Mouse (Mus musculus) CH12.LX (cell line): Measurements from ENCODE around the gene Cd70. TPM values are rescaled to one million over a fixed set of nuclear protein-coding genes. Genes with fewer than 3 reads are reported as not detected.
A peak's percentile ranks its signal among the peaks of the same experiment; 100 is the strongest.

Experiments used
- DNase-seq: peaks from one replicate; pipeline ENCODE4 v3.0.0-alpha.2; 2013; ENCODE audit errors: extremely low read depth
- H3K27ac ChIP-seq: 2 replicates; pipeline ENCODE4 v1.5.1; 2012; ENCODE audit warnings: low read depth, mild to moderate bottlenecking, control low read depth, moderate library complexity; ENCODE audit not compliant: insufficient read depth
- H3K27me3 ChIP-seq: replicated peaks from 2 replicates; pipeline ENCODE3; 2012; ENCODE audit warnings: inconsistent platforms
- H3K36me3 ChIP-seq, 2 experiments: replicated peaks in 1 of 2; 2 replicates each; pipeline versions ENCODE3 to v1.6.1; 2012; ENCODE audit warnings: inconsistent platforms in 1 of 2, low read length in 1 of 2, mild to moderate bottlenecking in 1 of 2, mixed read lengths in 1 of 2, moderate library complexity in 1 of 2; ENCODE audit not compliant: control insufficient read depth in 1 of 2, insufficient read depth in 1 of 2
- H3K4me1 ChIP-seq, 2 experiments: 2 replicates each; pipeline ENCODE4 v1.6.1; 2012; ENCODE audit warnings: inconsistent platforms in 1 of 2, moderate library complexity in 1 of 2; ENCODE audit not compliant: insufficient read depth in 2 of 2, control insufficient read depth in 1 of 2
- H3K4me2 ChIP-seq: 2 replicates; pipeline ENCODE4 v1.6.1; 2012; ENCODE audit warnings: low read depth, mild to moderate bottlenecking, control low read depth; ENCODE audit not compliant: poor library complexity, insufficient read depth, severe bottlenecking
- H3K4me3 ChIP-seq, 3 experiments: fragments of 150-350 bp in 1 of 3; sonication (generic) in 1 of 3; replicated peaks in 1 of 3; 2 replicates each; pipeline versions ENCODE3 to v1.5.1; 2011 to 2012; ENCODE audit warnings: low read depth in 2 of 3, low read length in 2 of 3, mild to moderate bottlenecking in 2 of 3, moderate library complexity in 2 of 3, control low read depth in 1 of 3, improper control_type of control experiment in 1 of 3, inconsistent platforms in 1 of 3, mixed read lengths in 1 of 3; ENCODE audit not compliant: poor library complexity in 1 of 3
- H3K79me2 ChIP-seq: replicated peaks from 2 replicates; pipeline ENCODE4 v1.6.1; 2012; ENCODE audit warnings: mild to moderate bottlenecking, moderate library complexity; ENCODE audit not compliant: control insufficient read depth, poor library complexity, insufficient read depth, severe bottlenecking; ENCODE audit errors: extremely low read depth
- H3K9ac ChIP-seq: 2 replicates; pipeline ENCODE4 v1.6.1; 2012; ENCODE audit warnings: low read depth, mild to moderate bottlenecking, control low read depth, moderate library complexity; ENCODE audit not compliant: insufficient read depth
- H3K9me3 ChIP-seq: replicated peaks from 2 replicates; pipeline ENCODE3; 2012; ENCODE audit warnings: low read length, inconsistent platforms, mixed read lengths
- BHLHE40 ChIP-seq: IDR thresholded peaks from 2 replicates; pipeline ENCODE4 v1.6.1; 2011; ENCODE audit warnings: mild to moderate bottlenecking, low read depth, low read length, improper control_type of control experiment
- CHD1 ChIP-seq: IDR thresholded peaks from 2 replicates; pipeline ENCODE4 v1.6.1; 2012; ENCODE audit warnings: low read depth, low read length, improper control_type of control experiment, inconsistent platforms
- CHD2 ChIP-seq: IDR thresholded peaks from 2 replicates; pipeline ENCODE4 v1.6.1; 2011; ENCODE audit warnings: low read length, improper control_type of control experiment
- CTCF ChIP-seq, 2 experiments: IDR thresholded peaks in 1 of 2; conservative IDR thresholded peaks in 1 of 2; 2 replicates each; pipeline ENCODE4 v1.5.1; 2011 to 2012; ENCODE audit warnings: low read depth in 2 of 2, low read length in 2 of 2, improper control_type of control experiment in 1 of 2, inconsistent platforms in 1 of 2, mild to moderate bottlenecking in 1 of 2, moderate library complexity in 1 of 2
- E2F4 ChIP-seq: IDR thresholded peaks from 2 replicates; pipeline ENCODE4 v1.6.1; 2011; ENCODE audit warnings: low read depth, low read length, improper control_type of control experiment; ENCODE audit not compliant: insufficient replicate concordance
- ELF1 ChIP-seq: IDR thresholded peaks from 2 replicates; pipeline ENCODE4 v1.6.1; 2014; ENCODE audit warnings: low read depth, mild to moderate bottlenecking, inconsistent platforms, low read length, improper control_type of control experiment
- EP300 ChIP-seq: IDR thresholded peaks from 2 replicates; pipeline ENCODE4 v1.6.1; 2011; ENCODE audit warnings: low read length, improper control_type of control experiment
- ETS1 ChIP-seq: conservative IDR thresholded peaks from 2 replicates; pipeline ENCODE4 v1.6.1; 2012; ENCODE audit warnings: low read depth, mild to moderate bottlenecking, inconsistent platforms, low read length, improper control_type of control experiment, moderate library complexity
- GABPA ChIP-seq: IDR thresholded peaks from 2 replicates; pipeline ENCODE4 v1.6.1; 2012; ENCODE audit warnings: low read depth, low read length, improper control_type of control experiment, inconsistent platforms; ENCODE audit not compliant: insufficient replicate concordance
- HCFC1 ChIP-seq: IDR thresholded peaks from 2 replicates; pipeline ENCODE4 v1.6.1; 2012; ENCODE audit warnings: low read depth, mild to moderate bottlenecking, inconsistent platforms, low read length, improper control_type of control experiment
- IRF4 ChIP-seq: IDR thresholded peaks from 2 replicates; pipeline ENCODE4 v1.6.1; 2014; ENCODE audit warnings: low read depth, mild to moderate bottlenecking, inconsistent platforms, low read length, improper control_type of control experiment
- JUN ChIP-seq: IDR thresholded peaks from 2 replicates; pipeline ENCODE4 v1.6.1; 2011; ENCODE audit warnings: low read depth, mild to moderate bottlenecking, low read length, improper control_type of control experiment, moderate library complexity; ENCODE audit not compliant: insufficient read depth
- JUND ChIP-seq: conservative IDR thresholded peaks from 2 replicates; pipeline ENCODE4 v1.6.1; 2011; ENCODE audit warnings: low read depth, low read length, improper control_type of control experiment
- KAT2A ChIP-seq: IDR thresholded peaks from 2 replicates; pipeline ENCODE4 v1.6.1; 2012; ENCODE audit warnings: low read length, improper control_type of control experiment, inconsistent platforms; ENCODE audit not compliant: insufficient replicate concordance
- MAFK ChIP-seq: IDR thresholded peaks from 2 replicates; pipeline ENCODE4 v1.6.1; 2011; ENCODE audit warnings: low read length, improper control_type of control experiment; ENCODE audit not compliant: insufficient replicate concordance
- MAX ChIP-seq: IDR thresholded peaks from 2 replicates; pipeline ENCODE4 v1.6.1; 2011; ENCODE audit warnings: low read length, improper control_type of control experiment
- MAZ ChIP-seq: IDR thresholded peaks from 2 replicates; pipeline ENCODE4 v1.6.1; 2012; ENCODE audit warnings: low read depth, mild to moderate bottlenecking, inconsistent platforms, low read length, improper control_type of control experiment, moderate library complexity
- MEF2A ChIP-seq: IDR thresholded peaks from 2 replicates; pipeline ENCODE4 v1.6.1; 2014; ENCODE audit warnings: low read depth, mild to moderate bottlenecking, inconsistent platforms, low read length, improper control_type of control experiment, borderline replicate concordance
- MYC ChIP-seq: IDR thresholded peaks from 2 replicates; pipeline ENCODE4 v1.6.1; 2011; ENCODE audit warnings: low read depth, mild to moderate bottlenecking, improper control_type of control experiment, low read length
- NELFE ChIP-seq: IDR thresholded peaks from 2 replicates; pipeline ENCODE4 v1.6.1; 2011; ENCODE audit warnings: low read depth, low read length, improper control_type of control experiment
- NRF1 ChIP-seq: IDR thresholded peaks from 2 replicates; pipeline ENCODE4 v1.6.1; 2014; ENCODE audit warnings: low read depth, mild to moderate bottlenecking, inconsistent platforms, low read length, improper control_type of control experiment, moderate library complexity
- PAX5 ChIP-seq: IDR thresholded peaks from 2 replicates; pipeline ENCODE4 v1.6.1; 2012; ENCODE audit warnings: low read length, inconsistent platforms, mixed read lengths
- POLR2A ChIP-seq: IDR thresholded peaks from 2 replicates; pipeline ENCODE4 v1.6.1; 2011; ENCODE audit warnings: low read depth, mild to moderate bottlenecking, improper control_type of control experiment, low read length
- POLR2AphosphoS2 ChIP-seq: IDR thresholded peaks from 2 replicates; pipeline ENCODE4 v1.6.1; 2011; ENCODE audit warnings: low read depth, low read length, improper control_type of control experiment
- RAD21 ChIP-seq: IDR thresholded peaks from 2 replicates; pipeline ENCODE4 v1.6.1; 2011; ENCODE audit warnings: low read depth, mild to moderate bottlenecking, low read length, improper control_type of control experiment, moderate library complexity
- RCOR1 ChIP-seq: conservative IDR thresholded peaks from 2 replicates; pipeline ENCODE4 v1.6.1; 2012; ENCODE audit warnings: low read depth, mild to moderate bottlenecking, inconsistent platforms, low read length, improper control_type of control experiment
- SIN3A ChIP-seq: IDR thresholded peaks from 2 replicates; pipeline ENCODE4 v1.6.1; 2012; ENCODE audit warnings: low read length, improper control_type of control experiment, inconsistent platforms
- SMC3 ChIP-seq: IDR thresholded peaks from 2 replicates; pipeline ENCODE4 v1.6.1; 2011; ENCODE audit warnings: low read depth, low read length, improper control_type of control experiment
- TBP ChIP-seq: conservative IDR thresholded peaks from 2 replicates; pipeline ENCODE4 v1.6.1; 2011; ENCODE audit warnings: low read depth, low read length, improper control_type of control experiment
- TCF12 ChIP-seq: IDR thresholded peaks from 2 replicates; pipeline ENCODE4 v1.6.1; 2014; ENCODE audit warnings: low read depth, mild to moderate bottlenecking, inconsistent platforms, low read length, improper control_type of control experiment
- UBTF ChIP-seq: IDR thresholded peaks from 2 replicates; pipeline ENCODE4 v1.6.1; 2012; ENCODE audit warnings: low read depth, mild to moderate bottlenecking, inconsistent platforms, low read length, improper control_type of control experiment, moderate library complexity
- USF1 ChIP-seq: IDR thresholded peaks from 2 replicates; pipeline ENCODE4 v1.6.1; 2014; ENCODE audit warnings: low read depth, mild to moderate bottlenecking, inconsistent platforms, low read length, improper control_type of control experiment
- USF2 ChIP-seq: conservative IDR thresholded peaks from 2 replicates; pipeline ENCODE4 v1.6.1; 2011; ENCODE audit warnings: low read depth, low read length, improper control_type of control experiment
- ZC3H11A ChIP-seq: IDR thresholded peaks from 2 replicates; pipeline ENCODE4 v1.6.1; 2012; ENCODE audit warnings: low read depth, mild to moderate bottlenecking, inconsistent platforms, low read length, improper control_type of control experiment
- ZKSCAN1 ChIP-seq: IDR thresholded peaks from 2 replicates; pipeline ENCODE4 v1.6.1; 2012; ENCODE audit warnings: low read depth, inconsistent platforms, low read length, improper control_type of control experiment, borderline replicate concordance
- ZMIZ1 ChIP-seq: IDR thresholded peaks from 2 replicates; pipeline ENCODE4 v1.6.1; 2012; ENCODE audit warnings: low read depth, mild to moderate bottlenecking, inconsistent platforms, low read length, improper control_type of control experiment
- ZNF384 ChIP-seq: IDR thresholded peaks from 2 replicates; pipeline ENCODE4 v1.6.1; 2012; ENCODE audit warnings: low read depth, low read length, improper control_type of control experiment, inconsistent platforms
- dilution Hi-C: fragments of 300-500 bp; cut with MboI; formaldehyde crosslinking; loops from 2 replicates; pipeline ENCODE4 v1.14.3; 2020; ENCODE audit warnings: low sequenced_read_pairs; ENCODE audit not compliant: extremely low pct_unique_long_range_greater_than_20kb, extremely low pct_ligation_motif_present
- in situ Hi-C: fragments of 300-500 bp; cut with MboI; formaldehyde crosslinking; loops from 3 replicates; pipeline ENCODE4 v1.14.3; 2019; ENCODE audit warnings: low sequenced_read_pairs, low pct_ligation_motif_present, low pct_unique_long_range_greater_than_20kb, mixed read lengths
- polyA plus RNA-seq: library from polyadenylated mRNA; unstranded; fragments of >175 nt; gene quantifications from 2 replicates; pipeline ENCODE4 v1.2.1, GENCODE M21; 2012; ENCODE audit warnings: low read depth; ENCODE audit not compliant: insufficient read length
- total RNA-seq, 2 experiments: library from RNA; depleted of rRNA; stranded (reverse); fragments of 300-350 nt in 1 of 2; fragments of >200 nt in 1 of 2; gene quantifications; 2 replicates each; pipeline ENCODE4 v1.2.3; 2012 to 2014

Cd70 gene
- 483 and 965 TPM in 2 replicates for total RNA-seq (2012; rRNA removed)
- total RNA-seq (2014; rRNA removed): 261 and 321 TPM in 2 replicates
- polyA plus RNA-seq: 121 and 137 TPM in 2 replicates

DNA sequence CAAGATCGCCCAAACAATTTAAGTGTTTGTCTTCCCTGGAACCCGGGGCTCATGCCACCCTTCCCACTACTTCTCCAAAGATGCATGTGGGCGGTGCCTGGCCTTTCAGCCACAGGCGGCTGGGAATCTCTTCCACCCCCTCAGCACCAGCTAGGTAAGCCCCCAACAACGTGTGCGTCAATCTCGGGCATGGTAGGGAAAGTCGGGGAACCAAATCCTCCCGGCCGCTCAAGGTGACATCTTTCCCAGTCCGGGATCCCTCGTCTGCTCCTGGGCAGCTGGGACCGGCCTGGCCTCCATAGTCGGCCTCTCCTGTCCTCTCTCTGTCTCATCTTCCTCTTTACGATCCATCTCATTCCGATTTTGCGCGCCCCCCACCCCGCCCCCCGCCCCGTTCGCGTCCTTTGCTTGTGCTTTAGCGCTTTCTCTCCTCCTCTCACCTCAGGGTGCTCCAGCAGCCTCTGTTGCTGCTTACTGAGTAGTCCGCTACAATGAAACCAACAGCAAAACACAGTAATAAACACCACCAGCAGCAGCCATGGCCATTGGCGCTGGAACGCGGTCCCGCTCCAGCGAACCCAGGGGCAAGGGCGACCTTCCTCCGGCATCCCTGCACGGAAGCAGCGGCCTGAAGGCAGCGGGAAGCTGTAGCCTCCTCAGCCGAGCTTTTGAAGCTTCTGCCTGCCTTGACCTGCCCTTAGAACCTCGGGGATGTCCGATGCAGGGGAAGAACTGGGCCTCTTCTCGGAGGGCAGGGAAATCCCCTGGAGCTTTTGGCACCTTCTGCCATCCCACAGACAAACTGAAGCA lies at the start of gene Cd70:
Cd70 (minus strand) TSS at position 784 of the 810 bp plus-strand sequence.
- peak within 1 kb of the TSS; percentile 99 for H3K9ac ChIP-seq
- peak; percentile 30; the same call in 1 of the 2 replicates for TF ChIP-seq SMC3
- TF ChIP-seq ZKSCAN1: no peak
- no peak for TF ChIP-seq RCOR1
- no peak; the same call in 1 of the 2 replicates for TF ChIP-seq RAD21
- peak; percentile 89; the same call in 1 of the 2 replicates for TF ChIP-seq POLR2AphosphoS2
- TF ChIP-seq ETS1: peak; percentile 76; the same call in 1 of the 2 replicates
- peak; percentile 73 for TF ChIP-seq EP300
- TF ChIP-seq TCF12: peak; percentile 95
- TF ChIP-seq MEF2A: peak; percentile 85
- TF ChIP-seq ZMIZ1: peak; percentile 98
- peak; percentile 96 for TF ChIP-seq CHD1
- no peak for TF ChIP-seq JUN
- 0 out of 2 replicates have a peak, but pooled peaks have one; percentile 40 for TF ChIP-seq CHD2
- TF ChIP-seq IRF4: peak; percentile 78
- TF ChIP-seq USF1: no peak
- no peak for TF ChIP-seq USF2
- peak; percentile 35; the same call in 1 of the 2 replicates for TF ChIP-seq NRF1
- peak; percentile 92 for TF ChIP-seq NELFE
- TF ChIP-seq MAX: 0 out of 2 replicates have a peak, but pooled peaks have one; percentile 55
- peak; percentile 97 for TF ChIP-seq TBP
- 0 out of 2 replicates have a peak, but pooled peaks have one; percentile 5 for TF ChIP-seq MAFK
- no peak for TF ChIP-seq ZC3H11A
- peak; percentile 86 for TF ChIP-seq SIN3A
- 0 out of 2 replicates have a peak, but pooled peaks have one; percentile 49 for TF ChIP-seq MYC
- no peak for TF ChIP-seq PAX5
- TF ChIP-seq BHLHE40: peak; percentile 73
- TF ChIP-seq JUND: no peak
- TF ChIP-seq CTCF (conservative IDR thresholded peaks at IDR 0.05 in 1 of 2, IDR thresholded peaks at IDR 0.05 in 1 of 2; ENCODE audit: low read depth in 2 of 2, low read length in 2 of 2): no peak
- 0 out of 2 replicates have a peak, but pooled peaks have one; percentile 63 for TF ChIP-seq KAT2A
- peak; percentile 98; the same call in 1 of the 2 replicates for TF ChIP-seq UBTF
- no peak for TF ChIP-seq GABPA
- TF ChIP-seq ELF1: peak; percentile 56; the same call in 1 of the 2 replicates
- TF ChIP-seq E2F4: no peak
- TF ChIP-seq HCFC1: peak; percentile 30; the same call in 1 of the 2 replicates
- TF ChIP-seq POLR2A: peak; percentile 96
- TF ChIP-seq MAZ: peak; percentile 84
- TF ChIP-seq ZNF384: no peak

More for the DNA sequence above, at the start of gene Cd70:
- H3K27me3 ChIP-seq: no peaks in the 10 kb centered on the region
- peaks cover 25 to 34% of the 10 kb centered on the region in 2 experiments for H3K4me1 ChIP-seq
- dilution Hi-C loops: no loop called here
- peaks cover 19% of the 10 kb centered on the region for H3K9me3 ChIP-seq
- in situ Hi-C loops: no loop called here
- peaks cover 50% of the 10 kb centered on the region for H3K79me2 ChIP-seq
- H3K4me3 ChIP-seq: peak within 1 kb of the TSS; percentile 85 to 90 (median 85)
- peak; percentile 88 for DNase-seq
- peak within 1 kb of the TSS; percentile 95 for H3K27ac ChIP-seq
- peak within 1 kb of the TSS; percentile 96; the same call in 1 of the 2 replicates for H3K4me2 ChIP-seq
- H3K36me3 ChIP-seq: peaks cover 32 to 45% of the 10 kb centered on the region in 2 experiments
